Mouse (Mus musculus): ENCODE measurements around the gene Nmral1. TPM values are rescaled to one million over a fixed set of nuclear protein-coding genes. Genes with fewer than 3 reads are reported as not detected.

Nmral1 gene
- total RNA-seq, 2 experiments from 2014 or later, result 9.6 to 10.5 TPM

GRCm38 (mm10) chr16:4667190-4667808 is 51.9 kb downstream of the Nmral1 start:
- intact Hi-C loops (cut with DNase I), result loop anchor here (1.0 to 5.0 kb wide), 2 partner anchors 37 to 105 kb away; no protein-coding TSS in a partner anchor
- peak; percentile 88 to 93 for DNase-seq (ENCODE audit: low spot score in 2 of 2)

GRCm38 (mm10) chr16:4665726-4666125 is 53.4 kb downstream of the Nmral1 start:
- intact Hi-C loops (cut with DNase I), result loop anchor here (5.0 kb wide), 1 partner anchor 103 kb away; no protein-coding TSS in a partner anchor
- no peak for DNase-seq (ENCODE audit: low spot score in 2 of 2)

GRCm38 (mm10) chr16:4663806-4664205 is 55.4 kb downstream of the Nmral1 start:
- no peak for DNase-seq (ENCODE audit: low spot score in 2 of 2)
- intact Hi-C loops (cut with DNase I), result no loop called here

GRCm38 (mm10) chr16:4661605-4662004 is 57.6 kb downstream of the Nmral1 start:
- DNase-seq (ENCODE audit: low spot score in 2 of 2), result no peak
- intact Hi-C loops (cut with DNase I), result no loop called here

Other genes with a start within 250 kb of the Nmral1 start
- gene Srl, start 177.5 kb downstream of the Nmral1 start, total RNA-seq (2021), result 1 to 10 TPM; 9.1 to 9.5 TPM
- gene Tfap4, start 159.5 kb downstream of the Nmral1 start, total RNA-seq (2021), result 1 to 10 TPM; 2.9 to 3.5 TPM
- gene Glis2, start 124.6 kb downstream of the Nmral1 start, total RNA-seq (2021), result 10 to 100 TPM; 11.7 to 12.4 TPM
- 10 to 100 TPM; 67.5 to 92.8 TPM for gene Pam16, start 94.4 kb downstream of the Nmral1 start, total RNA-seq (2021)
- 1 to 10 TPM; 7.5 to 9.9 TPM for gene Vasn, start 79.4 kb downstream of the Nmral1 start, total RNA-seq (2021)
- 10 to 100 TPM; 62.2 to 63.3 TPM for gene Dnaja3, start 79.4 kb downstream of the Nmral1 start, total RNA-seq (2021)
- gene Coro7, start 39.6 kb downstream of the Nmral1 start, total RNA-seq (2021), result 10 to 100 TPM; 82.0 to 92.7 TPM
- gene Hmox2, start 7.0 kb upstream of the Nmral1 start, total RNA-seq (2021), result 10 to 100 TPM; 79.0 to 80.3 TPM
- 100 to 1,000 TPM; 193 to 204 TPM for gene Cdip1, start 70.9 kb upstream of the Nmral1 start, total RNA-seq (2021)
- not detected for gene 4930562C15Rik, start 116.1 kb upstream of the Nmral1 start, total RNA-seq (2021)
- gene Ubald1, start 161.0 kb upstream of the Nmral1 start, total RNA-seq (2021), result 10 to 100 TPM; 86.6 to 88.2 TPM
- 100 to 1,000 TPM; 200 to 206 TPM for gene Mgrn1, start 166.9 kb upstream of the Nmral1 start, total RNA-seq (2021)
- 10 to 100 TPM; 72.4 TPM for gene Nudt16l1, start 219.4 kb upstream of the Nmral1 start, total RNA-seq (2021)
- gene Anks3, start 244.8 kb upstream of the Nmral1 start, total RNA-seq (2021), result 10 to 100 TPM; 54.9 to 61.8 TPM

All from left cerebral cortex, postnatal 25 days (tissue).